ENCODE assay signal across 8 mouse cellular contexts in the genomic region with DNA sequence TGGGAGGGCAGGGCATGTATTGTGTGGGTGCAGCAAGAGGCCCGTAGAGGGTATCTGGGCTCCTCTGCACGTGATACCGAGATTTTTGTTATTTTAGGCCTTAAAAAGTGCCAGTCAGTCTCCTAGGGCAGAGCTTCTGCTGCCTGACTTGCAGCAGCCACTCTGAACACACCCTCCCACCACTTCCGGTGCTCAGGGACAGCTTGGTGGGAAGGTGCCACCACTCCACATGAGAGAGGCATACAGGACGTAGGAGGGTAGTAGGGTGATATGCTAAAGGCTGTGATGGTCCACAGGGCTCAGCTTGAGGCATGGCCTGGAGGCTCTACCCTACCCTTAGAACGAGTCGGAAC. TPM values are rescaled to one million over a fixed set of nuclear protein-coding genes. Genes with fewer than 3 reads are reported as not detected.
DNase-seq lines count a peak whose midpoint lies in the region; ATAC-seq lines count a peak whose summit lies in the region.

No protein-coding gene starts in this region.

- DNase-seq in heart, adult 11 months, result peak; percentile 88
- no peak for DNase-seq in heart, adult 8-10 months (ENCODE audit: low spot score)
- peak; percentile 85 for DNase-seq in T-cell, adult 2 months (ENCODE audit: low spot score)
- peak; percentile 56 for DNase-seq in midbrain, embryonic 14.5 days
- peak; percentile 83 for DNase-seq in thymus, postnatal 0 days (ENCODE audit: low spot score)
- DNase-seq in Muller cell, postnatal 12 days (ENCODE audit: inconsistent ontology term), result no peak

- WGBS in heart, embryonic 14.5 days, result 31% methylated on average over 7 of the region's 7 CpGs
- 29% methylated on average over 7 of the region's 7 CpGs for WGBS in limb, embryonic 15.5 days
- 27% methylated on average over 7 of the region's 7 CpGs for WGBS in midbrain, embryonic 14.5 days

- peak overlapping the region; percentile 75 for H3K9ac ChIP-seq in heart, embryonic 14.5 days (ENCODE audit: low read length)
- peak overlapping the region; percentile 58 for H3K9ac ChIP-seq in limb, embryonic 15.5 days
- H3K9ac ChIP-seq in midbrain, embryonic 14.5 days (replicated peaks; ENCODE audit: low read length), result peak overlapping the region; percentile 81

- no peak overlapping the region for H3K27ac ChIP-seq in heart, embryonic 14.5 days (replicated peaks in 1 of 2; ENCODE audit: control insufficient read depth in 1 of 2, insufficient read depth in 1 of 2, low read depth in 2 of 2, low read length in 2 of 2)
- H3K27ac ChIP-seq in limb, embryonic 15.5 days, result no peak overlapping the region
- H3K27ac ChIP-seq in midbrain, embryonic 14.5 days (replicated peaks; ENCODE audit: low read depth, low read length), result peak overlapping the region; percentile 85

- H3K4me3 ChIP-seq in heart, embryonic 14.5 days (ENCODE audit: control insufficient read depth in 1 of 2, insufficient read depth in 1 of 2, low read depth in 1 of 2, low read length in 2 of 2), result peak overlapping the region; percentile 64 to 68
- peak overlapping the region; percentile 78 for H3K4me3 ChIP-seq in limb, embryonic 15.5 days
- peak overlapping the region; percentile 68 for H3K4me3 ChIP-seq in midbrain, embryonic 14.5 days (replicated peaks; ENCODE audit: low read depth, low read length)

- peak overlapping the region; percentile 96 for H3K4me2 ChIP-seq in heart, embryonic 14.5 days (ENCODE audit: low read length)
- peak overlapping the region; percentile 95 for H3K4me2 ChIP-seq in limb, embryonic 15.5 days
- H3K4me2 ChIP-seq in midbrain, embryonic 14.5 days (ENCODE audit: low read length), result peak overlapping the region; percentile 78

- H3K27me3 ChIP-seq in heart, embryonic 14.5 days (ENCODE audit: control insufficient read depth, insufficient read depth, low read length), result no peaks in the 10 kb centered on the region
- H3K27me3 ChIP-seq in limb, embryonic 15.5 days, result peaks cover 4% of the 10 kb centered on the region; the same call in 1 of the 2 replicates
- no peaks in the 10 kb centered on the region for H3K27me3 ChIP-seq in midbrain, embryonic 14.5 days (ENCODE audit: control insufficient read depth, insufficient read depth, low read length)

- no peaks in the 10 kb centered on the region for H3K36me3 ChIP-seq in heart, embryonic 14.5 days (ENCODE audit: control insufficient read depth, insufficient read depth, low read length)
- 0 out of 2 replicates have a peak, but pooled peaks cover 4% of the 10 kb centered on the region for H3K36me3 ChIP-seq in limb, embryonic 15.5 days
- H3K36me3 ChIP-seq in midbrain, embryonic 14.5 days (ENCODE audit: control insufficient read depth, insufficient read depth, low read length), result peaks cover 6% of the 10 kb centered on the region

- no peak for ATAC-seq in heart, embryonic 14.5 days (ENCODE audit: insufficient number of reproducible peaks, insufficient read depth, low FRiP score, low read depth)
- ATAC-seq in limb, embryonic 15.5 days (ENCODE audit: insufficient number of reproducible peaks, low FRiP score, low TSS enrichment, low read depth), result no peak
- ATAC-seq in midbrain, embryonic 14.5 days (ENCODE audit: low FRiP score, low TSS enrichment), result peak; percentile 13

- H3K4me1 ChIP-seq in heart, embryonic 14.5 days (ENCODE audit: control insufficient read depth in 2 of 2, insufficient read depth in 2 of 2, low read length in 2 of 2), result peaks cover 13 to 18% of the 10 kb centered on the region in 2 experiments
- peaks cover 23% of the 10 kb centered on the region for H3K4me1 ChIP-seq in limb, embryonic 15.5 days
- H3K4me1 ChIP-seq in midbrain, embryonic 14.5 days (ENCODE audit: control insufficient read depth, insufficient read depth, low read length), result peaks cover 21% of the 10 kb centered on the region

- H3K9me3 ChIP-seq in heart, embryonic 14.5 days (ENCODE audit: control insufficient read depth, low read length), result no peaks in the 10 kb centered on the region
- no peaks in the 10 kb centered on the region for H3K9me3 ChIP-seq in limb, embryonic 15.5 days
- no peaks in the 10 kb centered on the region for H3K9me3 ChIP-seq in midbrain, embryonic 14.5 days (ENCODE audit: control insufficient read depth, low read length)

RNA-seq across cellular contexts. Expression of a gene that starts 40.6 kb away (rescaled TPM):
- total RNA-seq in heart, adult 8-10 months (2022), result 10 to 100 TPM; 33.7 to 45.7 (median 38.6) TPM
- polyA plus RNA-seq in heart, embryonic 14.5 days (2014; fragmentation: Nextera tagmentation; extraction: Ambion mirVana), result 36.1 and 36.9 TPM in 2 replicates
- polyA plus RNA-seq in limb, embryonic 15.5 days (2015; fragmentation: Nextera tagmentation; extraction: Ambion mirVana), result 64.1 and 75.6 TPM in 2 replicates
- 116 and 131 TPM in 2 replicates for polyA plus RNA-seq in midbrain, embryonic 14.5 days (2014; fragmentation: Nextera tagmentation; extraction: Ambion mirVana)
- 52.4 and 55.2 TPM in 2 replicates for polyA plus RNA-seq in thymus, postnatal 0 days (2015; fragmentation: Nextera tagmentation; extraction: Ambion mirVana)

RNA-seq across cellular contexts. Expression of a gene that starts 47.5 kb away (rescaled TPM):
- total RNA-seq in heart, adult 8-10 months (2022), result 100 to 1,000 TPM; 110 to 123 (median 116) TPM
- 57.9 and 61.8 TPM in 2 replicates for polyA plus RNA-seq in heart, embryonic 14.5 days (2014; fragmentation: Nextera tagmentation; extraction: Ambion mirVana)
- 19.8 and 20.4 TPM in 2 replicates for polyA plus RNA-seq in limb, embryonic 15.5 days (2015; fragmentation: Nextera tagmentation; extraction: Ambion mirVana)
- 61.8 and 67.2 TPM in 2 replicates for polyA plus RNA-seq in midbrain, embryonic 14.5 days (2014; fragmentation: Nextera tagmentation; extraction: Ambion mirVana)
- polyA plus RNA-seq in thymus, postnatal 0 days (2015; fragmentation: Nextera tagmentation; extraction: Ambion mirVana), result 40.8 and 41.6 TPM in 2 replicates

Comparison
In these comparisons a context has a peak if more than half of its experiments do, and no peak if none do; other contexts are left out.
1. DNase-seq: peak in heart, adult 11 months (single experiment), T-cell, adult 2 months (single experiment), midbrain, embryonic 14.5 days (single experiment) and thymus, postnatal 0 days (single experiment); none in heart, adult 8-10 months (single experiment) and Muller cell, postnatal 12 days (single experiment).
2. Peak in every context shown above with its lines, with median percentiles within 50 percentile points of each other: H3K4me2 ChIP-seq, H3K4me3 ChIP-seq and H3K9ac ChIP-seq.